Mouse (Mus musculus): ENCODE data around the gene Nrxn3.

The Nrxn3 gene

DNA sequence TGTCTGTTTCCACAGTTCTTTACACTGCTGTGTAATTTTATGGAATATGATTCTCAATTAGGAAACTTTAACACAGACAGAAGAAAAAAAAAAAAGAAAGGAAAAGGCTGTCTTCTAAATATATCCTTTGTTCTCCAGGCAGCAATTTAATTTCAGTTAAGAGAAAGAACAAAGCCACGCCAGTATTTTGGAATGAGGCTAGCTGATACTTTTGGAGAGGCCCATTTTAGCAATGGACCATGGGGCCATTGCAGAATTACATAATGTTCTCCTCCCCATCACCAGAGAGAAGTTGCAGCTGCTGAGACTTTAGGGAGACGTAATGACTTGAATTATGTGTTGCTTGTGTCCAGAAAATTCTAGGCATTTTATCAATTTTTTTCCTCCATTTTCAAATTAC lies 963.0 kb downstream of the Nrxn3 start:
- in situ Hi-C loops (cut with MboI, MseI) = no loop called here

DNA sequence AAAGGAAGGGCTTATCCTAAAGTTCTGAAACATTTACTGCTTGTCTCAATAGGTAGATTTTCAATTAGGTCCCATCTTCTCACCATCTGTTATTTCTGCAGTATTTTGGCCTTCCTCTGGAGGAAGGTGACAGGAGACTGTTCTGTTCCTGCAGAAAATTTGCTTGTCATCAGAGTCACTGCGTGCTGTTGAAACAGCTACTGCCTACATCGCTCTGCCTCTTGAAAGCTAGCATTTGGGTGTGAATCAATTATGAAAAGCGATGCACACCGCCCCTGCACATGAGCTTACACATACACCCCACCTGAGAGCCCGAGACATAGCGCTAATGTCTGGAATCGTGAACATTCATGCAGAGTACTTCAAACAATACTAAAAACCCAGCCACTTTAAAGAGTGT lies 966.4 kb downstream of the Nrxn3 start:
- in situ Hi-C loops (cut with MboI, MseI) = no loop called here

DNA sequence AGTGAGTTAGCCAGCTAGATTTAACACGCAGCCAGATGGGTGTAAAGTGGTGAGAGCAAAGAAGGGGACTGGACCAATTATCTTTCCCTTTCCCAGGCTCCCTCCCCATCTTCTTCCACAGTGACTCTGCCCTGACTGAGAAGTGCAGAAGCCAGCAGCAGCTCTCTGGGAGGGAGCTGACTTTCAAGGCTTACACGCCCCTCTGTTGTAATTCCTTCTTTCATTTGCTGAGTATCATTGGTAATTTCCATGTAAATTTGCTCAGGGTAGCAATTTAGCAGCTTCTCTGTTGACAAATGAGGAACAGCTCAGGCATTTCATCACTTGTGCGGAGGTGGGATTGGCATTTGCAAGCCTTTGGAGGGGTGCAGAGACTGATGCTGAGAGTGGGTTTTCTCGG lies 976.8 kb downstream of the Nrxn3 start:
- in situ Hi-C loops (cut with MboI, MseI) = no loop called here

- in situ Hi-C loops (cut with MboI, MseI) = loop anchor here (25.0 kb wide), 1 partner anchor 1386 kb away; no protein-coding TSS in a partner anchor
Observed at GRCm38 (mm10) chr12:89700937-89701458, 978.3 kb downstream of the Nrxn3 start.

DNA sequence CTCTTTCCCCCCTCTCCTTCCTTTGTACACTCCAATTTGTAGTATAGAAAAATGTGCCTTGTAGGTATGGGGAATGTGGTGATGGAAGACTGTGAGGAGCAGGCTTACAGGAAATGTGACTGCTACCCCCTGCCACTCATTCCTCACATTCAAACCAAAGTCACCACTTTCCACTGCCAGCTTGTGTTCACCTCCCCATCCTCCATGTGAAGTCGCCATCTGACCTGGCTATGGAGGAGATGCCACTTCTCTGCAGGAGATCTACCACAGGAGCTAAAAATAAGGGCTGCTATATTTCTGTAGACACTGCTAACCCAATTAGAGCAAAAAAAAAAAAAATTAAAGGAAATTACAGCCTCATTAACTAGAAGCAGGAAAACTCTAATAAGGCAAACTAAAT lies 980.3 kb downstream of the Nrxn3 start:
- in situ Hi-C loops (cut with MboI, MseI) = loop anchor here (25.0 kb wide), 1 partner anchor 1384 kb away; no protein-coding TSS in a partner anchor

DNA sequence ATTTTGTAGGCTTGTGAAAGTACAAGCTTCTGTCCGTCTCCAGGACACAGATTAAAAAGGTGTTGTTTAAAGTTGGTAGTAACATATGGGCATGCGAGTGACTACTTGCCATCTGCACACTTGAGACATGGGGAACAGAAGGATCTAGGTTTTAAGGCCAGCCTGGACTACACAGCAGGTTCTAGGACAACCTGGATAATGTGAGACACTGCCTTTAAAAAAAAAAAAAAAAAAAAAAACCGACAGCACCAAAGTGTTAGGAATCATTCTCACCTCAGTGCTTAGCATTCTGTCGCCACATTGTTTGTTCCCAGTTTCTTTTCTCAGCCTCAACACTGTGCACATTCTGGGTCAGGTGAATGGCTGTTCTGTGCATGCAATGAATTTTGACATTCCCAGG lies 985.2 kb downstream of the Nrxn3 start:
- in situ Hi-C loops (cut with MboI, MseI) = loop anchor here (25.0 kb wide), 1 partner anchor 1379 kb away; no protein-coding TSS in a partner anchor

GRCm38 (mm10) chr12:89710459-89710858 lies 987.8 kb downstream of the Nrxn3 start:
- in situ Hi-C loops (cut with MboI, MseI) = loop anchor here (25.0 kb wide), 1 partner anchor 1377 kb away; no protein-coding TSS in a partner anchor

DNA sequence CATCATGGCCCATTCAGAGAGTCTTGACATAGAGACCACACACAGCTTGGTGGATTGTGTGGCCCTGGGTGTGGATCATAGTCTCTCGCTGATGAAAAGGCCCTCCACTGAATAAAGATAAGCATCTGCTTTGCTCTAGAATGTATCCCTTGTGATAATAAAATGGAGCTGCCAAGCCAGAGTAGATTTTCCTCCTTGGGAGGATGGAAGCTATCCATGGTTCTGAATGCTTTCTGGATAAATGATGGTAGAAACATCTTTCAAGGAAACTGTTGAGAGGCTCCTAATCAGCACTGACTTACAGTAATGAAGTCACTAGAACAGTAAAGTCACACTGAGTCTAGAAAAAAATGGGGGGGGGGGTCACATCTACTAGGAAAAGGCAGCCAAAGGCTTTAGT lies 989.1 kb downstream of the Nrxn3 start:
- in situ Hi-C loops (cut with MboI, MseI) = loop anchor here (25.0 kb wide), 1 partner anchor 1376 kb away; no protein-coding TSS in a partner anchor

DNA sequence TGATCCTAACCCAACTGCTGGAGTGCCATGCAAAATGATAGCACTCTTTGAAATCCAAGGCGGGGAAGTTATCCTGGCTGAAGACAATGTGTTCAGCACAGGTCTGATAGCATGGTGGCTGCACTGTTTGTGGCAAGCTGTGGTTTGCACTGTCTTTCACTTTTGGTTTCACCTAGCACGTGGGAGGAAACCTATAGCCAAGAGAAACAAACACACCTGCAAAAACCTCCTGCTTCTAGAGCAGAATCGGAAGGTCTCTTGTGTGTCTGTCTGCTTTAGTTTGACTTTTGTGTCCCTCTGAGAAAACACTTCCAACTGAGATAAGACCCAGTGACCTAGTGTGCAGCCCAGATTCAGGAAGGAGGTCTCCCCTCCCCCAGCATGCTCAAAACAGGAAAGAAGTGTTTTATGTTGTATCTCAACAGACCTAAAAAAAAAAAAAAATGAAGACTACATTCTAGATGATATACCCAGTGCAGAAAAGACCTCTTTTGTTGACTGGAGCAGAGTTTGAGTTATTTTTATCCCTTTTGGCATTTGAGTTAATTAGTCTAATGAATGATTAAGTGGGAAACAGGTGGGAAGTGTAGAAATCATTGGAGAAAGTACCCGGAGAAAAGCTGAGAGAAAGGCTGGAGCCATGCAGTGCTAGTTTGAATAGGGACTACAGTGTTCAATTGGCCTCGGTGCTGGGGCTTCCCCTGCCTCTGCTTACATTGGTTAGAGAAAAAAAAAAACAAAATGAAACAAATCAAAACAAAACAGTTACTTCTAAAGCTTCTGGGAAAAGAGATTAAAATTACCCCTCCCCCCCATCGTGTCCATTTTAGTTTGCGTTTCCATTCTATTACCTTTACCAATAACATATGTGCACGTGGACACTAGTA lies 996.8 kb downstream of the Nrxn3 start:
- in situ Hi-C loops (cut with MboI, MseI) = loop anchor here (25.0 kb wide), 1 partner anchor 1368 kb away; no protein-coding TSS in a partner anchor

DNA sequence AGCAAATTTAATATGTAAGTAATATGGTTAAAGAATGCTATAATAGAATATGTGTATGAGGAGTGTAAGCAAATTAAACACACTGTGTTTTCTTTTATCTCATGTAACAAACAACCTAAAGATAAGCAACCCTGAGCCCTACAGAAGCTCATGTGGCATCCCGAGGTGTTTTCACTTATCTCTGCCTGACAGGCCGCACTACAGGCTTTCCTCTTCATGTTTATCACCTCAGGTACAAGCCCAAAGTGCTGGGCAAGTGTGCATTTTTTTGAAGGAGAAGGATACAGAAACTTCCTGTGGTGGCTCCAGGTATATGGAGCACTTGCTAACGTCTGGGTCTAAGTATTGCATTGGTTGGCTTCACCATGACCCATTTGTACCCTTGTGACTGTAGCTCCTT lies 998.3 kb downstream of the Nrxn3 start:
- in situ Hi-C loops (cut with MboI, MseI) = loop anchor here (25.0 kb wide), 1 partner anchor 1366 kb away; no protein-coding TSS in a partner anchor

DNA sequence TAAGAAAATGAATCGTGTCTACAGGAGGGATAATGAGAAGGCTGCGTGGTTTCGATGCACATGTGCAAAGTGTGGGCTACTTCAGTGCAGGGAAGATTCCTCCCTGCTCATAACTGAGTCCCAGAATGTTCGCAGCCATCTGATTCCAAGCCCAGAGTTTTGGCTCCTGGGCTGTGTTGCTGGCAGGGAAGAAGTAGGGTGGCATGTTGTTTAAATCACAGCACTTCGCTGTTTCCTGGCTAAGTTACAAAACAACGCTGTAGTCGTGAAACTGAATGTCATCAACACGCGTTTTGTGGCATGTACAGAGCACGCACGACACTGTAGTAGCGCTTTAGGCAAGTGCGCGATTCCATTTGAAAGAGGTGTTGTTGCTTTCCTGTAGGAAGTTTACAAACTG lies 999.8 kb downstream of the Nrxn3 start:
- in situ Hi-C loops (cut with MboI, MseI) = loop anchor here (25.0 kb wide), 1 partner anchor 1365 kb away; no protein-coding TSS in a partner anchor

DNA sequence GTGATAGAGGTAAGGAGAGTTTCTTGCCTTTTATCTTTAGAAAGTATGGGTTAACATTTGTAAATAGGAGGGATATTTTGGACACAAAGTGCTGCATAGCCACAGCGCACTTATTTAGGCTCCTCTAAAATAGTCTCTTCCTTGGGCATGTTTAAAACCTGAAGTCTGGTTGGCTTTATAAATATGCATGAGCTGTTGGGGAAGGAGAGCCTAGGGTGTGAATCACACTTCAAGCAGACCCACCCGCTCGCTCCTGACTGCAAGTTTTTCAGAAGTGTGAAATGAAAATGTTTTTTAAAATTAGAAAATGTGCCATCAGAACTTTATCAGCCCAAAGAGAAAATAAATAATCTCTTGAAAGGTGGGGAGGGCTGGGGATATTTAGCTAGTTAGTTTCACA lies 1001.4 kb downstream of the Nrxn3 start:
- in situ Hi-C loops (cut with MboI, MseI) = loop anchor here (25.0 kb wide), 1 partner anchor 1363 kb away; no protein-coding TSS in a partner anchor

DNA sequence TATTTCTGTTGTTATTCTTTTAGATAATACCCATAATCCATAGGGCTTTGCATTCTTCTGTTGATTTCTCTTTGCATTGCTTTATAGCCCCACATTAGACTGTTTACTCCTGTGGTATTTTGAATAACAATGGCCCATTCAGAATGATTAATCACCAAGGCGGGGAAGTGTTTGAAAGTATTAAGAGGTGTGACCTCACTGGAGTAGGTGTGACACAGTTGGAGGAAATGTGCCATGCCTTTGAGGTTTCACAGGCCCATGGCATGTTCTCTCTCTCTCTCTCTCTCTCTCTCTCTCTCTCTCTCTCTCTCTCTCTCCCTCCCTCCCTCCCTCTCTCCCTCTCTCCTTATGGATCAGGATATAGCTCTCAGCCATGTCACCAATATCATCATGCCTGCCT lies 1019.6 kb downstream of the Nrxn3 start:
- in situ Hi-C loops (cut with MboI, MseI) = no loop called here

GRCm38 (mm10) chr12:89742796-89743195 lies 1020.1 kb downstream of the Nrxn3 start:
- in situ Hi-C loops (cut with MboI, MseI) = no loop called here

- in situ Hi-C loops (cut with MboI, MseI) = no loop called here
Observed at GRCm38 (mm10) chr12:89764191-89765082, 1041.8 kb downstream of the Nrxn3 start.

GRCm38 (mm10) chr12:89765179-89765578 lies 1042.5 kb downstream of the Nrxn3 start:
- in situ Hi-C loops (cut with MboI, MseI) = no loop called here

- in situ Hi-C loops (cut with MboI, MseI) = no loop called here
Observed at GRCm38 (mm10) chr12:89788794-89789193, 1066.1 kb downstream of the Nrxn3 start.

DNA sequence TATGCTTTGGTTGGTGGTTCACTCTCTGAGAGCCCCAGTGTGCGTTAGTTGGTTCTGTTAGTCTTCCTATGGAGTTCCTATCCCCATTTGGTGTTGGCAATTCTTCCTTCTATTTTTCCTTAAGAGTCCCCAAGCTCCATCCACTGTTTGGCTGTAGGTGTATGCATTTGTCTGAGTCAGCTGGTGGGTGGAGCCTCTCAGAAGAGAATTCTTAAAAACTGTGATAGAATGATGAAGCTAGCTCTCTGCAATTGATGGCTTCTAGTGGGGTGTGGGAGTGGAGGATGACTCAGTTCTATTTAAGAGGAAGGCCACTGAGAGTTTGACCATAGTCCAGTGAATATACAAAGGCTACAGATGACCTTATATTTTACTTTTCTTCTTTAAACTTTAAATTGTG lies 1067.3 kb downstream of the Nrxn3 start:
- in situ Hi-C loops (cut with MboI, MseI) = no loop called here

DNA sequence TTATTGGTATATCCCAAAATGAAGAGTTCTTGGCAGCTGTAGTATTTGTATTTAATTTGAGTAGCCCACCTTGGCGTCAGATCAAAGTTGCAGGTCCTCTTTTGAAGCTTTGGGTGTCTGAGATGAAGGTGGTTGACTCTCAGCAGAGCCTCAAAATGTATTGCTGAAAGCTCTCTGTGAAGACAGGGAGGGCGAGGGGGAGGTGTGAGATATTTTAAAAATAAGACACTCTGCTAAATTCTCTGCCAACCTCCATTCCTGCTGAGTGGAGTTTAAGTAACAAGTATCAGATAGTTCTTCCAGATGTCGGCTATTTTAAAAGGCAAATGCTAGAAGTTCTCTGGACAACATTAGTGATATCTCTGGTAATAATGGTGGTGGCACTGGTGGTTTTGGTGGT lies 1069.2 kb downstream of the Nrxn3 start:
- in situ Hi-C loops (cut with MboI, MseI) = no loop called here

GRCm38 (mm10) chr12:89794741-89795140 lies 1072.1 kb downstream of the Nrxn3 start:
- in situ Hi-C loops (cut with MboI, MseI) = no loop called here

DNA sequence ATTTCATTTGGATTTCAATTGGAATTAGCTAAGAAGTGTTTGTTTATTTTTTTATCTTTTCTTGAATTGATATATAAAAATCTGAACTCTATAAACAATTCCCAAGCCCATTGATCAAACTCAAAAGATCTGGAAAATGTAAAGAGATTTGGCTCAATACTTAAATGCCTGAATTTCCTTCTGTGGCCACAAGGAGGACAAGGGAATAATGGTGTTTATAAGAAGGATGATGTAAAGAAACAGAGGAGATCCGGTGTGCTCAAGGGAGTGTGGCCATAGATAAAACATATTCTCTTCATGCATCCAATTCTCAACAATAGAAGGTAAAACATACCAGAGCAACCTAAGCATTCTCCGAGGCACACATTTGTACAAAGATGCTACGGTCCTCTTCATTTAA lies 1085.5 kb downstream of the Nrxn3 start:
- in situ Hi-C loops (cut with MboI, MseI) = no loop called here

DNA sequence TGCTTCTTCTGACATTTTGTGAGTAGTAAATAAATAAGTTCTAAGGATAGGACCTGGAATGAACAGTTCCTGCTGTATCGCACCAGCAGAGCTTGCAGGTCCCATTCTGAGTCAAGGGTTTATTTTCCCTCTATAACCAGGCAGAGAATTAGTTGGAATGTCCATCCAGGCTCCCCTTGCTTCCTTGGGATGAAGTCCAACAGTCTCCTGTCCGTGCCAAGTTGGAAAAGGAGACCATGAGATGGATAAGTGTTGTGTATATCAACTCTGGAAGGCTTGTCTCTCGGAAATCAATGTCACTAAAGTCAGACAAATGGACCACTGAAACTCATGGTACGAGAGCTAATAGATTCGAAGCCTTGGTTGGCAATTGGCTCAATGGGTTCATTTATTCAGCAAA lies 1087.5 kb downstream of the Nrxn3 start:
- in situ Hi-C loops (cut with MboI, MseI) = no loop called here

All from T-helper 2 cell (primary cell).